Mouse (Mus musculus) ovary, postnatal 14 days (tissue): ENCODE results near the gene Calr.

Experiments used
- DNase-seq: peaks from one replicate; pipeline ENCODE4 v3.0.0; 2022; ENCODE audit warnings: low spot score

Gene Calr

GRCm38 (mm10) chr8:84815547-84815946, 31.2 kb downstream of the Calr start:
- DNase-seq, result peak; percentile 99

- no peak for DNase-seq
Measured at GRCm38 (mm10) chr8:84814555-84815441, 31.9 kb downstream of the Calr start.

- DNase-seq, result no peak
Measured at GRCm38 (mm10) chr8:84814240-84814554, 32.5 kb downstream of the Calr start.

- DNase-seq, result no peak
Measured at GRCm38 (mm10) chr8:84813830-84814229, 32.9 kb downstream of the Calr start.

- DNase-seq, result peak; percentile 80
Measured at GRCm38 (mm10) chr8:84813059-84813458, 33.7 kb downstream of the Calr start.

- no peak for DNase-seq
Measured at GRCm38 (mm10) chr8:84811303-84811702, 35.4 kb downstream of the Calr start.

- DNase-seq, result peak; percentile 99
Measured at GRCm38 (mm10) chr8:84810896-84811295, 35.8 kb downstream of the Calr start.

- DNase-seq, result no peak
Measured at GRCm38 (mm10) chr8:84809941-84810280, 36.8 kb downstream of the Calr start.

- no peak for DNase-seq
Measured at GRCm38 (mm10) chr8:84809109-84809940, 37.4 kb downstream of the Calr start.

GRCm38 (mm10) chr8:84806031-84806430, 40.7 kb downstream of the Calr start:
- no peak for DNase-seq

GRCm38 (mm10) chr8:84799999-84800831, 46.5 kb downstream of the Calr start, which contains the start of gene Nfix:
Gene Nfix (minus strand): TSS chr8:84800344.
- DNase-seq, result no peak

- no peak for DNase-seq
Measured at GRCm38 (mm10) chr8:84799136-84799931, 47.4 kb downstream of the Calr start.

- no peak for DNase-seq
Measured at GRCm38 (mm10) chr8:84798446-84799135, 48.1 kb downstream of the Calr start.

- no peak for DNase-seq
Measured at GRCm38 (mm10) chr8:84797971-84798370, 48.8 kb downstream of the Calr start.

GRCm38 (mm10) chr8:84797256-84797797, 49.4 kb downstream of the Calr start:
- no peak for DNase-seq

- DNase-seq, result no peak
Measured at GRCm38 (mm10) chr8:84794486-84794885, 52.2 kb downstream of the Calr start.

GRCm38 (mm10) chr8:84793791-84794485, 52.8 kb downstream of the Calr start:
- no peak for DNase-seq

- no peak for DNase-seq
Measured at GRCm38 (mm10) chr8:84793134-84793533, 53.6 kb downstream of the Calr start.

GRCm38 (mm10) chr8:84792429-84792947, 54.2 kb downstream of the Calr start:
- no peak for DNase-seq
